Mouse (Mus musculus) monocyte, adult 5-6 weeks (primary cell): ENCODE data around the gene Mrgprb3. TPM values are rescaled to one million over a fixed set of nuclear protein-coding genes. Genes with fewer than 3 reads are reported as not detected.

Experiments
- ATAC-seq: fragments of 153-309, 156-312 bp; replicated peaks from 2 replicates; pipeline ENCODE4 v1.8.0; 2017; ENCODE audit warnings: mild to moderate bottlenecking; ENCODE audit not compliant: low TSS enrichment, insufficient number of reproducible peaks, severe bottlenecking, poor library complexity, low FRiP score
- total RNA-seq: library from RNA; stranded (forward); fragments of 200-1000, 200-491, 200-594 nt; gene quantifications from 3 replicates; pipeline ENCODE4 v1.2.3, GENCODE M21; 2017

The Mrgprb3 gene
- total RNA-seq = not detected in 3 replicates

GRCm38 (mm10) chr7:48643711-48644110 lies at the start of gene Mrgprb3:
Mrgprb3 (minus strand) TSS chr7:48643811.
- no peak for ATAC-seq

Other genes with a start within 250 kb of the Mrgprb3 start
- not detected in 3 replicates for gene Mrgprb1, start 187.5 kb downstream of the Mrgprb3 start, total RNA-seq
- gene Mrgprx2, start 144.5 kb downstream of the Mrgprb3 start, total RNA-seq = not detected in 3 replicates
- not detected in 3 replicates for gene Mrgprb2, start 85.7 kb downstream of the Mrgprb3 start, total RNA-seq
- 22.1 to 31.5 TPM (median 23.1 TPM) in 3 replicates for gene Zdhhc13, start 145.2 kb upstream of the Mrgprb3 start, total RNA-seq
- 0.57 to 6.0 TPM (median 1.6 TPM) in 3 replicates for gene Csrp3, start 204.2 kb upstream of the Mrgprb3 start, total RNA-seq
- 1.5 to 5.0 TPM (median 4.3 TPM) in 3 replicates for gene E2f8, start 237.8 kb upstream of the Mrgprb3 start, total RNA-seq